Mouse (Mus musculus): Measurements from ENCODE around the gene Tmbim4.

DNA sequence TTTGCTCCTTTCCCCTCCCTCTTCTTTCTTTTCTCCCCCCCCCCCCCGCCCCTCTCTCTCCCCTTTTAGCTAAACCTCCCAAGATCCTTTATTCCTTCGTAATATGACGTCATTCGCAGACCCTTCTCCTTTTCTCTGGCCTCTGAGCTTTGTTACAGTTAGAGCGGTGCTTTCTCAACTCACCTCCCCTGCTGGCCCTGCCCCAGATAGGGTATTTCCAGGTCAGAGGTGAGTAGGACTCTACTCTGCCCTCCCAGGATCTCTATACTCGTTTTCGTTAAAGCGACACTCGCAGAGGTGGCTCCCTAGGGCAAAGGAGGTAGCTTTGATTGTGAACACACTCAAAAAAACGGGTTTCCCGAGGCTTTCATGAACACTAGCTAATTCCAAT is 70.5 kb downstream of the Tmbim4 start:
- TF ChIP-seq CTCF (IDR thresholded peaks at IDR 0.05; ENCODE audit: control insufficient read depth, insufficient read depth, insufficient read length) (no peak), CEBPB (IDR thresholded peaks at IDR 0.05; ENCODE audit: low read depth) (no peak), MAX (IDR thresholded peaks at IDR 0.05) (no peak), USF1 (IDR thresholded peaks at IDR 0.05; ENCODE audit: low read depth) (no peak), MYOG (IDR thresholded peaks at IDR 0.05; ENCODE audit: control insufficient read depth, extremely low read depth, insufficient read length) (no peak)
